ENCODE assay signal across 10 mouse cellular contexts in the genomic region with DNA sequence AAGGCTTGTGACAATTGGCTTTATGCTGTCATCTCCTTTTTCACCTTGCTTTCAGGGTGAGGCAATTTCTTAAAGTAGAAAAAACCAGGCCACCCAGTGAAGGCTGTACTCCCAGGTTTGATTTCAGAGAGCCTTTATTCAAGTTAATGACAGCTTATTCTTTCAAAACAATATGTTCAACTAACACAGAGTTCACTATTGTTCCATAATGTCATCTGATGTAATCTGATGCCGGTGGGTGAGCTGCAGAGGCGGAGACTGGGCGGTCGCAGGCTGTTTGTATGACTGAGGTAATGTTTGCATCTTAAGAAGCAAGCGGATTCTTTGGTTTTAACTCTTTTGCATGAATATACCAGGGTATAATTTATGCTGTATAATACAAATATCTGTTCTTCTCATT. TPM values are rescaled to one million over a fixed set of nuclear protein-coding genes. Genes with fewer than 3 reads are reported as not detected.
DNase-seq lines count a peak whose midpoint lies in the region; ATAC-seq and TF ChIP-seq lines count a peak whose summit lies in the region.
"Had no signal": no experiment of that assay in that cellular context is flagged by ENCODE, and none has a peak within 500 bp of the region (broad histone marks: within the 10 kb centered on the region; RNA-seq: fewer than 3 reads in every experiment).

No protein-coding gene starts in this region.

- no peak overlapping the region for H3K4me2 ChIP-seq in forebrain, embryonic 15.5 days (replicated peaks)
- H3K4me2 ChIP-seq: liver, embryonic 15.5 days had no signal

- peaks cover 17% of the 10 kb centered on the region for H3K4me1 ChIP-seq in forebrain, embryonic 15.5 days
- no peaks in the 10 kb centered on the region; the same call in 1 of the 2 replicates for H3K4me1 ChIP-seq in heart, adult 2 months (ENCODE audit: control insufficient read depth, insufficient read depth, low read length)

- no peaks in the 10 kb centered on the region for H3K27me3 ChIP-seq in forebrain, embryonic 15.5 days
- H3K27me3 ChIP-seq in heart, adult 2 months (ENCODE audit: control insufficient read depth, insufficient read depth, low read length): no peaks in the 10 kb centered on the region
- H3K27me3 ChIP-seq: liver, embryonic 15.5 days had no signal

- DNase-seq in layer of hippocampus, adult 18-20 months (ENCODE audit: low spot score in 2 of 2): peak; percentile 23 to 63
- DNase-seq in layer of hippocampus, postnatal 25 days (ENCODE audit: extremely low spot score in 1 of 2, low spot score in 1 of 2): no peak
- DNase-seq in 416B (ENCODE audit: low read depth) (peak; percentile 40), ZHBTc4 (ENCODE audit: low read depth, low spot score) (peak; percentile 25)
- DNase-seq in cerebellum, postnatal 25 days: no peak
- no peak for DNase-seq in kidney, postnatal 36 days
- DNase-seq in heart, adult 2 months: no peak
- DNase-seq: right cerebral cortex, postnatal 14 days had no signal

- no peak overlapping the region for H3K4me3 ChIP-seq in forebrain, embryonic 15.5 days
- H3K4me3 ChIP-seq in heart, adult 2 months: no peak overlapping the region
- H3K4me3 ChIP-seq: liver, embryonic 15.5 days had no signal

- WGBS in forebrain, embryonic 15.5 days: 5% methylated on average over 5 of the region's 5 CpGs
- WGBS in heart, adult 2 months: 47% methylated on average over 5 of the region's 5 CpGs

- H3K36me3 ChIP-seq in forebrain, embryonic 15.5 days: peaks cover 9% of the 10 kb centered on the region; the same call in 1 of the 2 replicates
- H3K36me3 ChIP-seq in heart, adult 2 months (ENCODE audit: control insufficient read depth, insufficient read depth, low read length): no peaks in the 10 kb centered on the region

- no peak for TF ChIP-seq EP300 in heart, adult 2 months (IDR thresholded peaks at IDR 0.05; ENCODE audit: insufficient read depth, low read depth, low read length)

- no peaks in the 10 kb centered on the region for H3K9me3 ChIP-seq in forebrain, embryonic 15.5 days
- H3K9me3 ChIP-seq: liver, embryonic 15.5 days had no signal

- no peaks in the 10 kb centered on the region for H3K79me2 ChIP-seq in heart, adult 2 months (replicated peaks; ENCODE audit: control insufficient read depth, insufficient read depth, low read length)

- intact Hi-C loops in heart, adult 2 months (cut with DNase I): no loop called here

- no peak overlapping the region for H3K9ac ChIP-seq in forebrain, embryonic 15.5 days (replicated peaks)
- H3K9ac ChIP-seq in heart, adult 2 months (ENCODE audit: low read depth, low read length): no peak overlapping the region
- H3K9ac ChIP-seq: liver, embryonic 15.5 days had no signal

- TF ChIP-seq CTCF in heart, adult 2 months (IDR thresholded peaks at IDR 0.05): no peak

- peak; percentile 66; the same call in 1 of the 2 replicates for ATAC-seq in forebrain, embryonic 15.5 days (replicated peaks)

- peak overlapping the region; percentile 34; the same call in 1 of the 2 replicates for H3K27ac ChIP-seq in forebrain, embryonic 15.5 days (replicated peaks)
- no peak overlapping the region for H3K27ac ChIP-seq in heart, adult 2 months
- H3K27ac ChIP-seq: liver, embryonic 15.5 days had no signal

- no peak for TF ChIP-seq POLR2A in heart, adult 2 months (IDR thresholded peaks at IDR 0.05; ENCODE audit: insufficient read depth, low read depth, low read length)

RNA-seq across cellular contexts. Expression of a gene that starts 8.3 kb away (rescaled TPM):
- total RNA-seq in layer of hippocampus, adult 18-20 months (2021): 10 to 100 TPM; 38.1 to 43.7 TPM
- 10 to 100 TPM; 36.1 to 39.2 TPM for total RNA-seq in layer of hippocampus, postnatal 25 days (2021)
- 45.8 and 46.0 TPM in 2 replicates for polyA plus RNA-seq in forebrain, embryonic 15.5 days (2015; fragmentation: Nextera tagmentation; extraction: Ambion mirVana)
- 10 to 100 TPM in 1 of 2 experiments, 1 to 10 TPM in 1; 9.9 to 11.5 TPM for total RNA-seq in heart, adult 2 months (2021)
- 10.5 and 13.0 TPM in 2 replicates for polyA plus RNA-seq in heart, adult 2 months (2012; rRNA removed)

RNA-seq across cellular contexts. Expression of a gene that starts 15.3 kb away (rescaled TPM):
- total RNA-seq in layer of hippocampus, adult 18-20 months (2021): 1 to 10 TPM; 8.2 to 8.8 TPM
- total RNA-seq in layer of hippocampus, postnatal 25 days (2021): 1 to 10 TPM; 6.9 to 7.9 TPM
- 0.75 and 0.79 TPM in 2 replicates for polyA plus RNA-seq in forebrain, embryonic 15.5 days (2015; fragmentation: Nextera tagmentation; extraction: Ambion mirVana)
- total RNA-seq in heart, adult 2 months (2021): 1 to 10 TPM; 4.3 to 5.5 TPM
- 4.5 and 5.6 TPM in 2 replicates for polyA plus RNA-seq in heart, adult 2 months (2012; rRNA removed)

Comparison
In these comparisons a context has a peak if more than half of its experiments do, and no peak if none do; other contexts are left out.
1. DNase-seq: peak in layer of hippocampus, adult 18-20 months (2 of 2), 416B (single experiment) and ZHBTc4 (single experiment); none in layer of hippocampus, postnatal 25 days (0 of 2), cerebellum, postnatal 25 days (0 of 2), kidney, postnatal 36 days (0 of 2) and heart, adult 2 months (0 of 2).